Mouse (Mus musculus) kidney, postnatal 10 days (tissue): ENCODE measurements around the gene Ppp2r5e.
"Not testable (repeated sequence)": the region's sequence is repeated elsewhere in the genome, so short reads cannot be mapped to it uniquely, and the experiment has no call there.

ENCODE experiments used
- DNase-seq: peaks from one replicate; pipeline ENCODE4 v3.0.0; 2021; ENCODE audit warnings: mixed read lengths

Gene Ppp2r5e

DNA sequence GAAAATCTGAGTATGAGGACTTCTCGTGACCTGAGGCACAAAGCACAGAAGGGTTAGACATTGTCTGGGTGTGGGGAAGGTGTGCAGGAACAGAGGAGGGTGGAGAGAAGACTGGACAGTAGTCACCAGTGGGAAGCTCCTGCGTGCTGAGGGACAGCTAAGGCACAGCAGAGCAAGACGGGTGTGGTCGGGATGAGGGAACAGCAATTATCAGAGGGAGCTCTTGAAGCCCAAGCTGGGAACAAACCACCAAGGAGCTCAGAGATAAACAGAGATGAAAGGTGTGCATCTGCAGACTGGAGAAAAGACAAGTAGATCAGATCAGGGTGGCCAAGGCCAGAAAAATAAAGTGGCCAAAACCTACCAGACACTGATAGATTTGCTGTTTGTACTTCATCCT, 114.0 kb downstream of the Ppp2r5e start:
- DNase-seq: no peak

DNA sequence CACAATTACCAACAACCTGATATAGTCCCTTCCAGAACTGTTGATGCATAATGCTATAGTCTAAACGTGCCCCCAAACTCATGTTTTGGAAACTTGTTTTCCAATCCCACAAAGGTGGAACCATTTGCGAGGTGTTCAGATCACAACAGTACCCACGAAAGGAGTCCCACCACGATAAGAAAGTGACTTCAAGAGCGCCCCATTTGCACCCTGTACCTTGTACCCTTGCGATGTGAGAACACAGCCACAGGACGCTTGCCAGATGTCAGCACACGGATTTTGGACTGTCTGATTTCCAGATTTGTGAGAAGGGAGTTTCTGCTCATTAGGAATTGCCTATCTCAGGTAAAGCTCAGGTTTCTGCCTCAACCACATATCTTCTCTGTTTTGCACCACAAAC, 116.0 kb downstream of the Ppp2r5e start:
- no peak for DNase-seq

DNA sequence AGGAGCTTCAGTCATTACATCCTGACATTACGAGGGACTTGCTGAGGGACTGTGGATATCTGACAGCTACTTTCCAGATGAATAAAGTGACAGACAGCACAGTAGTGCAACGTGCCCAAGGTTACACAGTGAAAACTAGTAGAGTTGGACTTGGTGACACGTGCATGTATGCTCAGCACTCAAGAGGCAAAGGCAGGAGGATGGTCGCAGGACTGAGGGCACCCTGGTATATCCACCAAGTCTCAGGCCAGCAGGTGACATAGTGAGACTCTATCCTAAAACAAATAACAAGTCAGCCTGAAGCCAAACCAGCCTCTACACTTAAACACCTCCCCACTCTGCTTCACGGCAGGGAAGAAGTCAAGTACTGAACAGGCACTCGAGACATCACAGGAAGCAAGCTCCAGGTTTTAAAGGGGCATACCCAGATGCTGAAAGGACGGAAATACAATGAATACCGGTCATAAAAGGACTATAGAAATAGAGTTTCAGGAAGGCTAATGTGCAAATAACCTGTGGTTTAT, 116.6 kb downstream of the Ppp2r5e start:
- DNase-seq: no peak

DNA sequence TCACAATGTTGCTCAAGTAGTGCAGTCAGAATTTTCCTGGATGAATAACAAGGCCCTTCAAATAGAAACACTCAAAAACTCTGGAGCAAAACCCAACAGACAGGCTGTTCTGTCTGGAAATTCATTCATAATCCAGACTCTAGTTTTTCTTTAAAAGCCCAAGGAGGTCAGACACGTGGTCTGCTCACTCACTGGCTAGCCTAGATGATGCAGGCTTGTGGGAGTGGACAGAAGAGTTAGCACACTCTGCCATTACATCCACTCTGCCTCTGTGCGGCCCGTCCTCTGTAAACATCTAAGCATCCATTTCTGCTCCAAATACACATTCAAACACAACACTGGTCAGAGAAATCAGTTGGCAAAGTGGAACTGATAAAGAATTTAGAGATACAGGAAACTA, 117.4 kb downstream of the Ppp2r5e start:
- DNase-seq: no peak

DNA sequence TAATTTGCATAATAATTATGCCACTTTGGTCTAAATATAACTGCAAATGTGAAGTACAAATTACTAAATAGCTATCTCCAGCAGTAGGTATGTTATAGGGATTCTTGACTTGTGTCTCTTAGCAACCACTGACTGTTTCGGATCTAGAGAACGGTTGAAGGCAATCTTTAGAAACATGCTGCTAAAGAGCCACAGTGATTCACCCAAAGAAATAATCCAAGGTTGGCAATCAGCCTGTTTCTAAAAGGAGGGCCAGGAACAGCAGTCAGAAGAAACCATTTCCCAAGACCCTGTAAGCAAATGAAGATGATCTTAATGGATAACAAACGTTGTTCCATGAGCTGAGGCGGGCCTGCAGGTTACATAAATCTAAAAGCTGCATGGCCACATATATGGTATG, 117.9 kb downstream of the Ppp2r5e start:
- DNase-seq: no peak

DNA sequence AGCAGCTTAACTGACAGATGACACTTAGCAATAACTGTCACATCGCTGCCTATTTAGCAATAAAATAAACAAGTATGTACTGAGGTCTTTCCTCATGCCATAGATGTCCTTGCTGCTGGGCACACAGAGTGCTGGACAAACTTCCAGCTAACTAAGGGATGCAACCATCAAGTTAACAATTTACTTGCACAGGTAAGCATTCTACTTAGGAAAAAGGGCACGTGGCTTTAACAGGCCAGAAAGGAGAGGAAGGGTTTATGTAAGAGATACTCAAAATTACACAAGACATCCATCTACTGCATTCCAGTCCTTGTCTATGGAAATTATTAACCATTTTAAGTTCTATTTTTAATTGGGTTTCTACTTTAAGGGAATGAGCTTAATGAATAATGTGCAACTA, 123.0 kb downstream of the Ppp2r5e start:
- DNase-seq: peak; percentile 40

DNA sequence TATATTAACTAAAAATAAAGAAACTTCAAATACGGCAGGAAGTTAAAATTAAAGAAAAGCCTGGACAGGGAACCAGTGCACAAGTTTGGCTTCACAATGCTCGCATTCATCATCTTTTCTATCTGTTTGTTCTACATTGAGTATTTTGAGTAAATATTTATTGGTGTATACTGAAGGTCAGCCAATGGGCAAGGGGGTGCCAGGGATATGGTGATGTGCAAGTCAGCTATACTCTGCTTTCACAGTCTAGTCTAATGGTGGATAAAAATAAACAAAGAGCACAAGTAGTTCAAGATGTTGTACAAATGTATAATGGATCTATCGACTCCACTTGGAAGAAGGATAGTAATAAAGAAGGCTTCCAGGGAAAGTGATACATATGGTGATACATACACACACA, 123.9 kb downstream of the Ppp2r5e start:
- no peak for DNase-seq

DNA sequence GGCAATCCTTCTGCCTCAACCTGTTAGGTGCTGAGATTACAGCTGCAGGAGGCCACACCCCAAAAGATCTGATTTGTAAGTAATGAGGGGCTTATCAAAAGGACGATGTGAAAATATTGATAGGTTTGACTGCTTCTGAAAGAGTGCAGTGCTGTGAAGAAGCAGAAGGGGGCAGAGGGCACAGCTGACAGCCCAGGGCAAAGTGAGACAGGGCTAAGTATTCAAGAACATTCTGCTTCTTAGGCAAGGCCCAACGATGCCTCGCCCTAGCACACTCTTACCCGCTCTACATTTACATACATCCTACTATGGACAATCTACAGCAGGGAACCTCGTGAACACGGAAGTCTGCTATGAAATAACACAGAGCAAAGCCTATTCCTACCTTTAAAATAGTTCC, 128.2 kb downstream of the Ppp2r5e start:
- DNase-seq: no peak

DNA sequence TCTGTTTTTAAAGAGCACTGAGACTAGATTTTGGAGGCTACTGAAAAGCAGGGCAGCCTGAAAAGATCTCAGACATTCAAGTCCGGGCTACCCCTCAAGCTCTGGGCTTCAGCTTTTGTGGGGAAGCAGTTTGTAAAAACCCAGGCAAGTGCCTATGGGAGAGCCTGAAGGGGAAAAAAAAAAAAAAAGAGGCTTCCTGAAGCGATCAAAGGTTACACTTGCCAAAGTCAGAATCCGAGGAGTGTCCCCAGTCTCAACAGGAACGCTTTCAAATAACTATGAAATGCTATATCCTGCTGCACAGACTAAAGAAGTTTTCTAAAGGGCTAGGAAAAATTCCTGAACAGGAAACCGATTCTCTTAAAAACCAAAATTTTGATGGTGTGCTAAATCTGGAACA, 128.9 kb downstream of the Ppp2r5e start:
- DNase-seq: no peak

DNA sequence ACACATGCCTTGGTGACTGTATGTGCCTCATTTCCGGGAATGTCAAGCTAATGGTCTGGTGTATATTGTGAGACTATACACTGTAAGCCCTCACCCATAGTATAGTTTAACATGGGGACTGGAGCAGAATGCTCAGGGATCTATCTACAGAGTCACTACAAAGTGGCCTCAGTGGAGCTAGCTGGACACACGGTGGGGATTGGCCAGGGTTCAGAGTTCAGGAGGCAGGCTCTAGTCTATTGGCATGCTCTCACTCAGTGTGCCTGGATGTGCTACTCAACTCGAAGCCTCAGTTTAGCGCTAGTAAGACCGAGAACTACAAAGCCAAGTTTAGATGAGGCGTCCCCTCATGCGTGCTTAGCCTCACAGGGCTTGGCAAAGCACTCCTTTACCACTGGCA, 129.8 kb downstream of the Ppp2r5e start:
- no peak for DNase-seq

DNA sequence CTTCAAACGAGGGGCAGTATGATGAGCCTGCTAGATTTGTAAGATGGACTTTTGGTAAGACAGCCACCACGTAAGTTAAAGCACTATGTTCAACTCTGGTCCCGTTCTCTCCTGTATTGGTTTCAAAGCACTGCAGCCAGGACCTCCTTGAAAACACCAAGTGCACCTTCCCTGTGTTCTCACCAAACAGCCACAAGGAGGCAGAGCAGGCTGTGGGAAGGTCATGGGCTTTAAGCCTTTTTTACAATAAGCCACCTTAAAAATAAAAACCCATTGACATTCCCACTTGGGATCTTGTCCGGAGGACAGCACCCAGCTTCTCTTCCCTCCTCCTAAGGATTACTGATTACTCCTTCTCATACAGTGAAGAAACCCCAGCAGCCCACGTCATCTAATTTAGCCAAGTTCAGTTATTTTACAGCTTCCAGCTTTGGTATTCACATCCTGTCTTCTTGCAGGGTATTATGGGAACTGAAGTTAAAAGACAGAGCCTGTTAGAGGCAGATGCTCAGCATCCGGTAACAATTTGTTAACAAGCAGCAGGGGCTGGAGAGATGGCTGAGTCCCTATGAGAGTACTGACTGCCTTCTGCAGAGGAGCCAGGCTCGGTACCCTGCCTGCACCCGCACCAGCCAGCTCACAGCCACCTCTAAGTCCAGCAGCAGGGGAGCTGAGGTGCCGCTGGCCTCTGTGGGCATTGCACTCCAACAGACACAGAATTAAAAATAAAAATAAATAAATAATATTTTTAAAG, 131.9 kb downstream of the Ppp2r5e start:
- peak; percentile 68 for DNase-seq

DNA sequence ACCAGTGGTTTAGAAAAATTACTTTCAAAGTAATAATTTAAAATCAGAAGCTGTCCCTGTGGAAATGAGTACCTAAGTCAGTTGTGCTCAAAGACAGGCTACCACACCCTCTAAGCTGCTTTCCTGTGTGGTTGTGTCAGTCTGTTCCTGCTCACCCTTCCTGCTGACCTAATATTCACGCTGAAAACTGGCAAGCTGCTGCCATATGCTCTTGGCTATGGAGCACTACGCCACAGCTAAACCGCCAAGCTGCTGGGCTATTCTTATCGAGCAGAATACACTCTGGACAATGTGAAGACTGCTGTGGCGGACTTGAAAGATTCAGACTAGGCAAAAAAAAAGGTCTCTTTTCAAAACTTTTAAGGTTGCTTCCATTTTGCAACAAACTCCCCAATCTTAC, 135.5 kb downstream of the Ppp2r5e start:
- DNase-seq: no peak

DNA sequence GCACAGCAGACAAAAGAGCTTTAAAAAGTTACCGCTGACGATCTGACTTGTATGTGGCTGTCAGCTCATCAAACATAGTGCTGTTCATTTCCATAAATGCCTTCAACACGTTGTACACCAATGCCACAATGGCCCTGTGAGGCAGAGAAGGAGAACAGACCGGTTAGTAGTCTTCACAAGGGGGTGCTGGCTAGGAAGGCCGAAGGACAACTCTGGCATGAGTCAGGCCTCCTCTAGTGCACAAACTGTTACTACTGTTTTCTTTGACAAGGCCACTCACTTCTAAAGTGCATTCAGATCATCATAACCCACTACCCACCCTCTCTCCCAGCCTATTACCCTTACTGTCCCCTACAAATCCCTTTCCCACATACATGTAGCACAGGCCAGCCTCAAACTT, 136.4 kb downstream of the Ppp2r5e start:
- no peak for DNase-seq

DNA sequence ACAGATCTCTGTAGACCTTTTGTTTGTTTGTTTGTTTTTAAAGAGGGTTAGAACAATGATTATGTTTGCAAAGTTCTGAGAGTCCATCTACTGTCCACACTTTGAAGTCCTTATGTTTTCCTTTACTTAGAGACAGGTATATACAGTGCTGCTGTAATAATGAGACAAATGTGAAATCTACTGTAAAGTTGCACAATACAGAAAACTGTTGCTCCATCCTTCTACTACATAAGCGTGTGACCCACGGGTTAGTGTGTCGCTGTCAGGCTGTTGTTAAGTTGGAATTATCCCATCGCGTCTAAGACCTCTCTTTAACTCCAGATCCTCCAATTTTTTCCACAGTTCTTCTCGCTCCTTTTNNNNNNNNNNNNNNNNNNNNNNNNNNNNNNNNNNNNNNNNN, 142.6 kb downstream of the Ppp2r5e start:
- no peak for DNase-seq

DNA sequence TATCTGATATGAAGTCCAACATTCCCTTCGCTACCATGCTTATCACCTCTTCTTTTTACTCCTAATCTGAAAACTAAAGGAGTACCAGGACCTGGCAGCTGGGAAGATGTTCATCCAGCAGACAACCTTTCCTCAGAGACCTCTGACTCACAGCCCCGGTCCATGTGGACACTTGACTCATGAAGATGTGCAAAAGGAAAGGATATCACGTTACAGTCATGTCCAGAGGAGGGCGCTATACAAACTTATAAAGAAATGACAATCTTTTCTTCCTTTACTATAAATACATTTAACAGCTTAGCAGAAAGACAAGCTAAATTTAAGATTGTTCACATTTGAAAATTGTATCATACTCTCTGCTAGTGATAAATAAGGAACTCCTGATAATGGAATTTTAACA, 143.0 kb downstream of the Ppp2r5e start:
- peak; percentile 21 for DNase-seq

DNA sequence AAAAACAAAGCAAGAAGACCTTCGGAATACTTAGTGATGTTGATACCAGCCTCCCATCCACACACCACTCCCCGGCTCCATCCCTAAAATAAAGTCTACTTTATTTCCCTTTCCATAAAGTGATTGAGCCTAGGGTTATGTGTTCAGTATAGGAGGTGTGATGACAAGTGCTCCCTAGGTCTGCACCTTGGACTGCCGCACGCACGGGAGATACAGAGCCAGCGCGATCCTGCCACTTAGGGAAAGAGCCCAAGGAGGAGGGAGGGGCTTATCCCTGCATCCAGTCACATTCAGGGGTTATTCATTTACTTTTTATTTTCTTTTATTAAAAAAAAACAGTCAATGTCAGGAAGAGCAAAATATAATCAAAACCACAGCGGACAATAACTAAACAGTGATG, 145.5 kb downstream of the Ppp2r5e start:
- no peak for DNase-seq

DNA sequence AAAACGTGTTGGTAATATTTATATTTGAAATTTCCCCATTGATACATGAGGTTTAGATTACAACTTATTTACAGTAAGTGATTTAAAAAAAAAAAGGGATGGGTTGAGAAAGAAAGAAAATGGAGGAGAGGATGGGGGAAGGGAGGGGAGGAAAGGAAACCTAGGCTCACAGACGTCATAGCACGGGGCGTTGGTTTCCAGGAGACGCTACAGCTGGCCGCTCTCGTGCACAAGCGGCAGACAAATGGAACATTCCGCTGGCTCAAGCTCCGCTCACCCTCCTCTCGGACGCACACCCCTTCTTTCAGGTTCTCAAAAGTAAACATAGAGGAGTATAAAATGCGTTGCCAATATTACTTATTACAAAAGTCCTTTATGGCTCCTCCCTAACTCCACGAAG, 146.0 kb downstream of the Ppp2r5e start:
- peak; percentile 51 for DNase-seq

DNA sequence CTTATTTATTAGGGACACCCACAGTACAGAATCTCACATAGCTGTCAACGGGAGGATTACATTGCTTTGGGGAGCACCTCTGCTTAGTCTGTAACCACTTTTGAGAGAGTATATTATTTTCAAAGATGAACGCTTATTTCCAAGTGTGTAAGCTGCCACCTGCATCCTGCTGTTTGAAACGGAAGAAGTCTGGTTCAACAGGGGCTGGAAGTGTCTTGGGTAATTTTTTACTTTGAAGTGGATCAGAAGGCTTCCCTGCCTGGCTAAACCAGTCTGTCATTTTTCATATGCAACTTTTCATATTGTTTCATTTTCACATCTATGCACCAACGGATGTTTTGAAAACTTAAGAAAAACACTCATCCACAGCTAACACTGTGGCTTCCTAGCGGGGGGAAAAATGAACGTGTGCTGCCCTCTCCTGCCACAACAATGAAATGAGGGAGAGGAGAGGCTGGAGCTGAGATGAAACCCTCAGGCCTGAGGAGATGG, 146.5 kb downstream of the Ppp2r5e start:
- peak; percentile 38 for DNase-seq

DNA sequence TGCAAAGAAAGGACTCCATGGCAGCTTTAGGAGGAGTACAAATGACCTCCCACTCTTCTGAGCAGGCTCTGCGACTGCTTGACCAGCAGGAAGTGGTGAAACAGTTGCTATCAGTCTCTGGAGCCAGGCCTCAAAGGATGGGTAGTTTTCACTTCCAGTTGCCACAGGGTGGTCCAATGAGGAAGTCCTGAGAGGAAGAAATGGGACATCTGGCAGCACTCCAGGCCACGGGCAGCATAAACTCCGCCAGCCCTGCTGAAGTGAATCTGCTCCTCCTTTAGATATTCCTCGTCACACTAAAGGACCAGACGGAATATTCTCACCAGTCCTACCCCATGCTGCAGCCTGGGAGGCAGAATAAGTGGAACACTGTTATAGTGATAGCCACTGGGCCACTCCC, 147.1 kb downstream of the Ppp2r5e start:
- peak; percentile 68 for DNase-seq

DNA sequence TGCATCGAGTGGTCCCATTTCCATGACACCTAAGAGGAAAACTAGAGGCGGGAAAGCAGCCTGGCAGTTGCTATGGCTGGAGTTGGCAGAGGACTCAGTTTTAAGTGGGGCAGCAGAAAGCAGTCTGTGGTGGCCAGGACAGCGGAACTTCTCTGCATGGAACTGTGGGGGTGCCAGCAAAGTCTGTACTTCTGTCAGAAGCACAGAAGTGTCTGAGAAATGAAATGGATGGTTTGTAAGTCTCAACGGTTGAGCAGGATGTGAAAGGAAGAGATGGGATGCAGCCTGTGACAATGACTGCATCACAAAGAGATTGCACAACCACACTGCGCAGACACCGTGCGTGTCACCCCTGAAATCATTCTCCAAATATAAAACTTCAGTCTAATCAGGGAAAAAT, 149.8 kb downstream of the Ppp2r5e start:
- DNase-seq: no peak

DNA sequence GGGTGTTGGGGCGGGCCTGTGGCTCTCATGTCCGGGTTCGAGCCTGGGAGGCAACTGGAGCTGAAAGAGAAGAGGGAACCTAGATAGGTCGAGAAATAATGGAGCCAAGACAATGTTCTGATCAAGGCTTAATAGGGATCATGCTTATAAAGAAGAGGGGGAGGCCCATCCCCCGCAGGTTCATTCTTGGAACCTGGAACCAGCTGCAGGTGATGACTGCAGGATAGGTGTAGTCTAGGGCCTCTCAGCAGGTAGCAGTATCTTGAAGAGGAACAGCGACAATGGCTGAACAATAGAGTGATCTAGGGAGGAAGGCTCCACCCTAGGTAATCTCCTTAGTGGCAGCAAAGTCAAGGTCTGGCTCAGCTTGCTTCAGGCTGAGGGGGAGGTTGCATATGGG, 163.6 kb downstream of the Ppp2r5e start:
- not testable (repeated sequence) for DNase-seq

DNA sequence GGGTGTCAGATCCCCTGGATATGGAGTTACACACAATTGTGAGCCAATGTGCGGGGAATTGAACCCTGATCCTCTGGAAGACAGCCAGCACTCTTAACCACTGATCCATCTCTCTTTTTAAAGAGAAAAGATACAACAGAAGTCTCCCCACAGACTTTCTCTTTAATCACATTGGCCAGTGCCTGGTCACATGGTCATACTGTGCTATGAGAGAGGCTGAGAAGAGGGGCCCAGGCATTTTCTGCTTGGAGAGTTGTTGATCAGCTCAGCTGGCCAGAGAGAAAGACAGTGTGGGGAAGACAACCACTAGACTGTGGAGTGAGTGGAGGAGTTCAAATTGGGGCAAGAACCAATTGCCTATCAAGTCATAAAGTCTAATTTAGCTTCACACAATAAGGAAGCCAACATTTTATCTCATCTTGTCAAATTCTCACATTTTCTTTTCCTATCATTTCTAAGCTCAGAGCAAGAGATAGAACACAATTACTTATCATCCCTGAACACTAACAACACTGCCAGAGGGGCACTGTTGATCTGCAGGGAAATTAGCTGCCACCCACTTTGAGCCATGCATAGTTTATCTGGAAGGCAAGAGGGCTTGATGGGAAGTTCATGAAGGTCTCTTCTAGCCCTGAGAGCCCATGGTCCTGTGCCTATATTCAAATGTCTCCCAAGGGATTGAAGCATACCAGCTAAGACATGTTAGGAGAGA, 166.2 kb downstream of the Ppp2r5e start:
- DNase-seq: no peak

DNA sequence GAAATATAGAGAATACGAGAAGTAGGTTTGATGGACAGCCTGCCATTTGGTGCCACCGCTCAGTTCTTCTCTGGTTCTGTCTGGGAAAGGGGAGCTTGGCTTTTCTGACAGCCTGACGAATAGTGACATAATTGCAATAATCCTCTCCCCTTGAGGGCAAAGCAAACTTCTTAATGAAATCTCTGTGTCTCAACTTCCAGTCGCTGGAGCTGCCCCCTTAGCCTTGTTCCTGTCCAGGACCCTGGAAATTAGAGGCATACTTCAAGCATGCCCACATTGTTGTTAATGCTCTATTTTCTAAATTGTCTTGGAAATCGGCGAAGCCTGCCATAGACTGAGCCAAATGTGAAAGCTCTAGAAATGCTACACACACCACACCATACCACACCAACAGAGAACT, 167.3 kb downstream of the Ppp2r5e start:
- no peak for DNase-seq

DNA sequence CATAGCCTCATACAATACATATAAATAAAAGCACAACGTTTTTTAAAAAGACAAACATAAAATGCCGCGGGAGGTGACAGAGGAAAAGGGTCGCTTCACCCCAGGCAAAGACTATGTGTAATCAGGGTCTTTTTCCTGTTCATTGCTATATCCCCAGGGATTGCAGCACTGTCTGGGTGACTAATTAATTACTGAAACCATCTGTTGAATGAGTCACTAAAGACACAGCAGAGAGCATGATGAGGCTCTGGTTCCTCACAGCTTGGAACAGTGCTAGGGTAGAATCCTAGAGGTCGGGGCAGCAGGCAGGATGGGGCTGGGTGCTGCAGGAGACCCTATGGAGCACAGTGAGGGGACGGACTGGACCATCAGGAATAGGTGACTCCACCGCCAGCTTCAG, 170.2 kb downstream of the Ppp2r5e start:
- DNase-seq: peak; percentile 18
